Mouse (Mus musculus) gastrocnemius, adult 2 months (tissue): ENCODE results near the gene Adamtsl1. TPM values are rescaled to one million over a fixed set of nuclear protein-coding genes. Genes with fewer than 3 reads are reported as not detected.

Experiments
- DNase-seq: peaks from one replicate; pipeline ENCODE4 v3.0.0; 2022
- H3K27ac ChIP-seq: fragments of 200-600 bp; 2 replicates; pipeline ENCODE4 v1.8.1; 2022; ENCODE audit warnings: mild to moderate bottlenecking
- H3K4me3 ChIP-seq: fragments of 200-600 bp; 2 replicates; pipeline ENCODE4 v1.8.1; 2022; ENCODE audit warnings: mild to moderate bottlenecking, moderate library complexity
- CTCF ChIP-seq: fragments of 200-600 bp; IDR thresholded peaks from 2 replicates; pipeline ENCODE4 v1.8.1; 2022; ENCODE audit warnings: antibody characterized with exemption, mild to moderate bottlenecking, moderate library complexity
- intact Hi-C: fragments of 180-260 bp; cut with DNase I; formaldehyde crosslinking; loops from one replicate; pipeline ENCODE4 v1.15.1; 2025
- total RNA-seq, 2 experiments: library from RNA; stranded (reverse); gene quantifications; 2 replicates each; pipeline ENCODE4 v1.2.3; 2021

Gene Adamtsl1
- total RNA-seq, 2 experiments from 2014 or later: 5.7 to 5.9 TPM

GRCm38 (mm10) chr4:85768107-85768506, 254.1 kb downstream of the Adamtsl1 start:
- no peak for DNase-seq
- Histone ChIP-seq H3K4me3 (no peak overlapping the region), H3K27ac (no peak overlapping the region)
- TF ChIP-seq CTCF: no peak
- intact Hi-C loops: no loop called here

- intact Hi-C loops: no loop called here
- Histone ChIP-seq H3K27ac (no peak overlapping the region), H3K4me3 (no peak overlapping the region)
- no peak for TF ChIP-seq CTCF
- DNase-seq: no peak
Measured at GRCm38 (mm10) chr4:85782511-85782910, 268.5 kb downstream of the Adamtsl1 start.

- TF ChIP-seq CTCF: no peak
- Histone ChIP-seq H3K4me3 (no peak overlapping the region), H3K27ac (no peak overlapping the region)
- no peak for DNase-seq
- intact Hi-C loops: no loop called here
Measured at GRCm38 (mm10) chr4:85783768-85784379, 269.9 kb downstream of the Adamtsl1 start.

- no peak for TF ChIP-seq CTCF
- no peak for DNase-seq
- intact Hi-C loops: no loop called here
Measured at GRCm38 (mm10) chr4:85784428-85784827, 270.5 kb downstream of the Adamtsl1 start.

GRCm38 (mm10) chr4:85790226-85790625, 276.3 kb downstream of the Adamtsl1 start:
- H3K27ac ChIP-seq: no peak overlapping the region
- no peak overlapping the region for H3K4me3 ChIP-seq
- no peak for DNase-seq
- TF ChIP-seq CTCF: no peak
- intact Hi-C loops: no loop called here

More at GRCm38 (mm10) chr4:85784428-85784827, 270.5 kb downstream of the Adamtsl1 start:
- no peak overlapping the region for H3K27ac ChIP-seq
- no peak overlapping the region for H3K4me3 ChIP-seq

- TF ChIP-seq CTCF: peak; percentile 98
- intact Hi-C loops: loop anchor here (2.0 to 5.0 kb wide), 2 partner anchors 399 to 640 kb away; no protein-coding TSS in a partner anchor
- DNase-seq: peak; percentile 79
- Histone ChIP-seq H3K4me3 (no peak overlapping the region), H3K27ac (no peak overlapping the region)
Measured at GRCm38 (mm10) chr4:85801805-85802204, 287.8 kb downstream of the Adamtsl1 start.

- Histone ChIP-seq H3K27ac (no peak overlapping the region), H3K4me3 (no peak overlapping the region)
- no peak for DNase-seq
- intact Hi-C loops: no loop called here
- TF ChIP-seq CTCF: no peak
Measured at GRCm38 (mm10) chr4:85814418-85814817, 300.4 kb downstream of the Adamtsl1 start.

GRCm38 (mm10) chr4:85818504-85818903, 304.5 kb downstream of the Adamtsl1 start:
- no peak for TF ChIP-seq CTCF
- H3K4me3 ChIP-seq: no peak overlapping the region
- no peak for DNase-seq
- intact Hi-C loops: loop anchor here (5.0 kb wide), 1 partner anchor 416 kb away; no protein-coding TSS in a partner anchor
- H3K27ac ChIP-seq: no peak overlapping the region

GRCm38 (mm10) chr4:85819169-85819568, 305.2 kb downstream of the Adamtsl1 start:
- intact Hi-C loops: loop anchor here (5.0 kb wide), 1 partner anchor 417 kb away; no protein-coding TSS in a partner anchor
- no peak for DNase-seq
- Histone ChIP-seq H3K4me3 (no peak overlapping the region), H3K27ac (no peak overlapping the region)
- peak; percentile 88 for TF ChIP-seq CTCF

- no peak overlapping the region for H3K27ac ChIP-seq
- no peak overlapping the region for H3K4me3 ChIP-seq
- no peak for DNase-seq
- intact Hi-C loops: loop anchor here (5.0 kb wide), 1 partner anchor 418 kb away; no protein-coding TSS in a partner anchor
- TF ChIP-seq CTCF: no peak
Measured at GRCm38 (mm10) chr4:85819921-85820320, 305.9 kb downstream of the Adamtsl1 start.

- Histone ChIP-seq H3K4me3 (no peak overlapping the region), H3K27ac (no peak overlapping the region)
- no peak for TF ChIP-seq CTCF
- DNase-seq: no peak
- intact Hi-C loops: no loop called here
Measured at GRCm38 (mm10) chr4:85823952-85824704, 310.2 kb downstream of the Adamtsl1 start.

GRCm38 (mm10) chr4:85824705-85825085, 310.7 kb downstream of the Adamtsl1 start:
- no peak overlapping the region for H3K4me3 ChIP-seq
- H3K27ac ChIP-seq: no peak overlapping the region
- TF ChIP-seq CTCF: no peak
- intact Hi-C loops: no loop called here
- DNase-seq: no peak

GRCm38 (mm10) chr4:85837058-85837457, 323.1 kb downstream of the Adamtsl1 start:
- Histone ChIP-seq H3K4me3 (no peak overlapping the region), H3K27ac (no peak overlapping the region)
- intact Hi-C loops: no loop called here
- no peak for DNase-seq
- no peak for TF ChIP-seq CTCF
